Mouse (Mus musculus) gastrocnemius, postnatal 36 days (tissue): Measurements from ENCODE around the gene Cldn34b3. TPM values are rescaled to one million over a fixed set of nuclear protein-coding genes. Genes with fewer than 3 reads are reported as not detected.
"Not testable (repeated sequence)": the region's sequence is repeated elsewhere in the genome, so short reads cannot be mapped to it uniquely, and the experiment has no call there.

ENCODE experiments used
- DNase-seq, 2 experiments: peaks; one replicate each; pipeline ENCODE4 v3.0.0; 2022
- intact Hi-C: fragments of 180-260 bp; cut with DNase I; formaldehyde crosslinking; loops from one replicate; pipeline ENCODE4 v1.15.1; 2025
- long read RNA-seq, 2 experiments: library from polyadenylated mRNA; stranded (forward); transcript quantifications; one replicate each; pipeline ENCODE4 v2.0.0; 2021
- total RNA-seq, 2 experiments: library from RNA; stranded (reverse); gene quantifications; 2 replicates each; pipeline ENCODE4 v1.2.3; 2021

Cldn34b3 gene
- not detected for total RNA-seq
- long read RNA-seq, experiment 1 = 0 reads
- long read RNA-seq, experiment 2 = 0 reads

- intact Hi-C loops = not testable (repeated sequence)
Measured at GRCm38 (mm10) chrX:76264004-76264403, at the start of gene Cldn34b3. Gene Cldn34b3, plus strand, starts transcription at chrX:76264304.

More at GRCm38 (mm10) chrX:76264004-76264403, at the start of gene Cldn34b3:
- DNase-seq = not testable (repeated sequence)

Other genes with a start within 250 kb of the Cldn34b3 start
- not detected for gene Cldn34b4, start 129.0 kb downstream of the Cldn34b3 start, total RNA-seq